Mouse (Mus musculus): ENCODE results near the gene Gpr27. TPM values are rescaled to one million over a fixed set of nuclear protein-coding genes. Genes with fewer than 3 reads are reported as not detected.

The Gpr27 gene
- polyA plus RNA-seq, 1 experiment from 2014 or later: 1.1 TPM

- WGBS: 91% methylated on average over 4 of the region's 4 CpGs
These were observed 37.4 kb downstream of the Gpr27 start for GRCm38 (mm10) chr6:99729853-99730252.

GRCm38 (mm10) chr6:99731926-99732325 is 39.4 kb downstream of the Gpr27 start:
- no peaks in the 10 kb centered on the region for H3K36me3 ChIP-seq
- no peak for DNase-seq (ENCODE audit: low spot score)
- whole genome bisulfite sequencing: 88% methylated on average over 4 of the region's 4 CpGs
- no peak overlapping the region for H3K4me3 ChIP-seq
- no peak overlapping the region for H3K27ac ChIP-seq
- peaks cover 8% of the 10 kb centered on the region for H3K4me1 ChIP-seq
- H3K27me3 ChIP-seq (ENCODE audit: low read depth, poor library complexity, severe bottlenecking): peaks cover 40% of the 10 kb centered on the region
- H3K9me3 ChIP-seq (replicated peaks): no peaks in the 10 kb centered on the region

More at GRCm38 (mm10) chr6:99729853-99730252, 37.4 kb downstream of the Gpr27 start:
- Histone ChIP-seq H3K4me3 (no peak overlapping the region), H3K27ac (no peak overlapping the region), H3K27me3 (ENCODE audit: low read depth, poor library complexity, severe bottlenecking) (peaks cover 61% of the 10 kb centered on the region), H3K9me3 (replicated peaks) (no peaks in the 10 kb centered on the region), H3K4me1 (peaks cover 23% of the 10 kb centered on the region), H3K36me3 (no peaks in the 10 kb centered on the region)
- no peak for DNase-seq (ENCODE audit: low spot score)

GRCm38 (mm10) chr6:99732673-99733072 is 40.2 kb downstream of the Gpr27 start:
- H3K9me3 ChIP-seq (replicated peaks): no peaks in the 10 kb centered on the region
- H3K36me3 ChIP-seq: no peaks in the 10 kb centered on the region
- no peak overlapping the region for H3K4me3 ChIP-seq
- H3K27ac ChIP-seq: no peak overlapping the region
- peaks cover 33% of the 10 kb centered on the region for H3K27me3 ChIP-seq (ENCODE audit: low read depth, poor library complexity, severe bottlenecking)
- no peak for DNase-seq (ENCODE audit: low spot score)
- WGBS: 90% methylated on average over 8 of the region's 8 CpGs
- peaks cover 6% of the 10 kb centered on the region; the same call in 1 of the 2 replicates for H3K4me1 ChIP-seq

GRCm38 (mm10) chr6:99734666-99735065 is 42.2 kb downstream of the Gpr27 start:
- WGBS: 82% methylated on average over 5 of the region's 5 CpGs
- Histone ChIP-seq H3K27me3 (ENCODE audit: low read depth, poor library complexity, severe bottlenecking) (peaks cover 13% of the 10 kb centered on the region; the same call in 1 of the 2 replicates), H3K4me1 (no peaks in the 10 kb centered on the region), H3K27ac (no peak overlapping the region), H3K36me3 (no peaks in the 10 kb centered on the region), H3K9me3 (replicated peaks) (no peaks in the 10 kb centered on the region), H3K4me3 (no peak overlapping the region)
- DNase-seq (ENCODE audit: low spot score): no peak

- Histone ChIP-seq H3K36me3 (no peaks in the 10 kb centered on the region), H3K4me1 (no peaks in the 10 kb centered on the region), H3K4me3 (no peak overlapping the region), H3K27ac (no peak overlapping the region), H3K9me3 (replicated peaks) (no peaks in the 10 kb centered on the region), H3K27me3 (ENCODE audit: low read depth, poor library complexity, severe bottlenecking) (no peaks in the 10 kb centered on the region)
- WGBS: 76% methylated on average over 3 of the region's 3 CpGs
- DNase-seq (ENCODE audit: low spot score): no peak
These were observed 50.4 kb downstream of the Gpr27 start for GRCm38 (mm10) chr6:99742866-99743265.

Other genes with a start within 250 kb of the Gpr27 start
- gene Foxp1, start 170.0 kb upstream of the Gpr27 start, polyA plus RNA-seq (2016; fragmentation: Nextera tagmentation; extraction: Ambion mirVana): 30.6 and 47.3 TPM in 2 replicates
- 11.1 and 14.6 TPM in 2 replicates for gene Eif4e3, start 25.9 kb upstream of the Gpr27 start, polyA plus RNA-seq (2016; fragmentation: Nextera tagmentation; extraction: Ambion mirVana)
- 2.4 and 3.2 TPM in 2 replicates for gene Gm20696, start 25.9 kb upstream of the Gpr27 start, polyA plus RNA-seq (2016; fragmentation: Nextera tagmentation; extraction: Ambion mirVana)
- not detected in 2 replicates for gene Prok2, start 33.7 kb downstream of the Gpr27 start, polyA plus RNA-seq (2016; fragmentation: Nextera tagmentation; extraction: Ambion mirVana)

All from limb, embryonic 10.5 days (tissue).